Mouse (Mus musculus): ENCODE results near the gene Psmb5. TPM values are rescaled to one million over a fixed set of nuclear protein-coding genes. Genes with fewer than 3 reads are reported as not detected.
"Not testable (repeated sequence)": the region's sequence is repeated elsewhere in the genome, so short reads cannot be mapped to it uniquely, and the experiment has no call there.

The Psmb5 gene
- polyA plus RNA-seq, 1 experiment from 2014 or later, result 343 TPM

DNA sequence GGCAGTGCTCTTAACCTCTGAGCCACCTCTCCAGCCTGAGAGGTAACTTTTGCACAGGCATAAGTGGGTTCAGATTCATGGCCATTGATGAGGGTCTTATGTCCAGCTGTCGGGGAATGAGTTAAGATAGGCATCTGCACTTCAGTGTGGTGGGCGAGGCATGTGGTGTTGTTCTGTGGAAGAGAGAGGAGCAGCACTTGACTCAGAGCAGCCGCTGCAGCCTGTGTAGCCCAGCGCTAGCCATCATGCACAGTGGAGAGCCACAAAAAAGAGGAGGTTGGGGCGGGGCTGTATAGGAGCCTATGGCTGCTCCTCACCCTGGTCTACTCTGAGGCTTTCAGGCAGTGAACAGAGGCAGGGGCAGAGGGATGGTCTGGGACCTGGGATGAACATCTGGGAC is 10.3 kb upstream of the Psmb5 start:
- WGBS, result 74% methylated on average over 5 of the region's 5 CpGs
- Histone ChIP-seq H3K9me3 (no peaks in the 10 kb centered on the region), H3K4me3 (no peak overlapping the region), H3K27me3 (no peaks in the 10 kb centered on the region), H3K36me3 (peaks cover 20% of the 10 kb centered on the region), H3K4me2 (no peak overlapping the region), H3K9ac (peak overlapping the region; percentile 10; the same call in 1 of the 2 replicates), H3K27ac (no peak overlapping the region), H3K4me1 (no peaks in the 10 kb centered on the region)
- no peak for ATAC-seq (ENCODE audit: insufficient number of reproducible peaks, low FRiP score, low TSS enrichment, low read depth)

DNA sequence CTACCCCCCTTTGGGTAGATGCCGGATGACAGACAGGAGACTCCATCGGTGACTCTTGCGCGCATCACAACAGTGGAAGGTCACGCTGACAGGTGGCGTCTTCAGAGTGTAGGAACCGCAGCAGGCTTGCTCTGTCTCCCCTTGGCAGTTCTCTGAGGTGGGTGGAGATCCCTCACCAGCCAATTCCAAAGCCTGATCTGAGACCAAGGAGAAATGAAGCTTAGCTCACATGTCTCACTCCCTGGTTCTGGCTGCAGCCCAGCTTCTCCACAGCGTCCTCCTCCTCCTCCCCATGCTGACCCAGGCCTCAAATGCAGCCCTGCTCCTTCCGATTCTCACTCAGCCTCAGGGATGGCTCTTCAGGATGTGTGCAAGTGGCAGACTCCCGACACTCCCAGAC is 7.2 kb upstream of the Psmb5 start:
- no peaks in the 10 kb centered on the region for H3K4me1 ChIP-seq
- no peak for ATAC-seq (ENCODE audit: insufficient number of reproducible peaks, low FRiP score, low TSS enrichment, low read depth)

GRCm38 (mm10) chr14:54623334-54623733 is 5.5 kb upstream of the Psmb5 start:
- H3K27me3 ChIP-seq, result no peaks in the 10 kb centered on the region
- 77% methylated on average over 6 of the region's 6 CpGs for WGBS

More for the DNA sequence above, 7.2 kb upstream of the Psmb5 start:
- Histone ChIP-seq H3K36me3 (no peaks in the 10 kb centered on the region), H3K4me3 (no peak overlapping the region), H3K9ac (0 out of 2 replicates have a peak overlapping the region, but pooled peaks have one; percentile 4), H3K4me2 (no peak overlapping the region), H3K9me3 (no peaks in the 10 kb centered on the region), H3K27me3 (no peaks in the 10 kb centered on the region), H3K27ac (no peak overlapping the region)
- WGBS, result 75% methylated on average over 10 of the region's 10 CpGs

GRCm38 (mm10) chr14:54621133-54621532 is 3.3 kb upstream of the Psmb5 start, which contains the start of gene Psmb11:
Gene Psmb11 (plus strand): TSS chr14:54621433.
- no peak for ATAC-seq (ENCODE audit: insufficient number of reproducible peaks, low FRiP score, low TSS enrichment, low read depth)
- Histone ChIP-seq H3K4me2 (no peak within 1 kb of the TSS), H3K9me3 (no peaks in the 10 kb centered on the region), H3K4me1 (peaks cover 10% of the 10 kb centered on the region; the same call in 1 of the 2 replicates), H3K27me3 (no peaks in the 10 kb centered on the region), H3K9ac (no peak within 1 kb of the TSS), H3K27ac (no peak within 1 kb of the TSS), H3K36me3 (peaks cover 2% of the 10 kb centered on the region), H3K4me3 (no peak within 1 kb of the TSS)
- 87% methylated on average over 1 of the region's 1 CpGs for WGBS

More at GRCm38 (mm10) chr14:54623334-54623733, 5.5 kb upstream of the Psmb5 start:
- Histone ChIP-seq H3K9ac (no peak overlapping the region), H3K4me2 (no peak overlapping the region), H3K36me3 (no peaks in the 10 kb centered on the region), H3K27ac (no peak overlapping the region), H3K4me3 (no peak overlapping the region), H3K9me3 (no peaks in the 10 kb centered on the region), H3K4me1 (no peaks in the 10 kb centered on the region)
- ATAC-seq (ENCODE audit: insufficient number of reproducible peaks, low FRiP score, low TSS enrichment, low read depth), result no peak

DNA sequence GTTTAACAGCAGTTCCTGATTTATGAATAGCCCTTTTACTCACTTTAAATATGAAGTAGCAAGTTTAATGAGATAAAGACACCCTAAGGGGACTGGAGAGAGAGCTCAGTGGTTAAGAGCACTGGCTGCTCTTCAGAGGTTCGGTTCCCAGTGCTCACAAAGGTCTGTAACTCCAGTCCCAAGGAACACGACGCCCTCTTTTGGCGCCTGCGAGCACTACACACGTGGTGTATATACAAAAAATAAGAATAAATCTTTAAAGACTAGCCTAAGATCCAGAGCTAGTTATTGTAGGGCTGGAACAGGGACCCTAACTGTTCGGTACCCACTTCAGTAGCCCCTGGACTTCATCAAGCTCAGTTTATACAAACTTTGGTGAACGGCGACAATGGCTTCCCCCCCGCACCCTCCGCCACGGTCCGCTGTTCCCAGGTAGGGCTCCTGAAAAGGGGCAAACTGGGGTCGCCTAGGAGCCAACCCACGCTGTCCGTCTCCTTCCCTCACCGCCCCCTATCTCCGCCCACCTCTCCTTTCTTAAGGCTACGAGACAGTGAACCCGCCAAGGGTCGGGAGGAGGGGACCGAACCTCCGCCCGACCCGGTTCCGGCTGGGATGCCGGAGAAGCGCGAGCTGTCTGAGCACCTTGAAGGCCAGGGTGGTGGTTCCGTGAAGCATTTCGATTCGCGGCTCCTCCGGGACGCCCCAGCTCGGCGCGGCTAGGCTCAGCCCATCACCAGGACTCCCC is 498 bp downstream of the Psmb5 start:
- peak overlapping the region; percentile 64 for H3K4me2 ChIP-seq
- H3K9me3 ChIP-seq, result no peaks in the 10 kb centered on the region
- 2% methylated on average over 34 of the region's 38 CpGs for WGBS
- peaks cover 10% of the 10 kb centered on the region; the same call in 1 of the 2 replicates for H3K4me1 ChIP-seq
- peak overlapping the region; percentile 76 for H3K4me3 ChIP-seq
- H3K27me3 ChIP-seq, result no peaks in the 10 kb centered on the region
- peak overlapping the region; percentile 86 for H3K27ac ChIP-seq
- peaks cover 30% of the 10 kb centered on the region for H3K36me3 ChIP-seq
- peak; percentile 36; the same call in 1 of the 2 replicates for ATAC-seq (ENCODE audit: insufficient number of reproducible peaks, low FRiP score, low TSS enrichment, low read depth)
- H3K9ac ChIP-seq, result peak overlapping the region; percentile 68

DNA sequence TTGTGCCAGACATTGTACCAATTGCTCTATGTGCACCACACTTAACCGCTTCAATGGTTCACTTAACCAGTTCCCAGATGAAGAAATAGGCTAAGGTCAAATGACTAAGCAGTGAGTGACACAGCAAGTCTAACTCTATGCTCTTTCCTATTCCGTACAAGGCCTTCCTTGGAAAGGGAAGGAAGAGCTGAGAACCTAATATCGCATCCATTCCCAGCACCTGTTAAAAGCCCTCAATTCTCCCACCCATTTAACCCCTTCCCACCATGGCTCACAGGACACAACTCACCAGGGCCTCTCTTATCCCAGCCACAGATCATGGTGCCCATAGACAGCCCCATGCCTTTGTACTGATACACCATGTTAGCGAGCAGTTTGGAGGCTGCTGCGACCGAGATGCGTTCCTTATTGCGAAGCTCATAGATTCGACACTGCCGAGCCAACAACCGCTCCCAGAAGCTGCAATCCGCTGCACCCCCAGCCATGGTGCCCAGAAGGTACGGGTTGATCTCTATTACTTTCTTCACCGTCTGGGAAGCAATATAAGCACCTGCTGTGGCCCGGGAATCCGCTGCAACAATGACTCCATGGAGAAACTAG is 1.5 kb downstream of the Psmb5 start:
- WGBS, result 92% methylated on average over 16 of the region's 16 CpGs
- no peak overlapping the region for H3K4me2 ChIP-seq
- H3K4me3 ChIP-seq, result no peak overlapping the region
- H3K27ac ChIP-seq, result no peak overlapping the region
- peaks cover 10% of the 10 kb centered on the region; the same call in 1 of the 2 replicates for H3K4me1 ChIP-seq
- ATAC-seq (ENCODE audit: insufficient number of reproducible peaks, low FRiP score, low TSS enrichment, low read depth), result no peak
- peaks cover 38% of the 10 kb centered on the region for H3K36me3 ChIP-seq
- no peak overlapping the region for H3K9ac ChIP-seq
- no peaks in the 10 kb centered on the region for H3K9me3 ChIP-seq
- no peaks in the 10 kb centered on the region for H3K27me3 ChIP-seq

DNA sequence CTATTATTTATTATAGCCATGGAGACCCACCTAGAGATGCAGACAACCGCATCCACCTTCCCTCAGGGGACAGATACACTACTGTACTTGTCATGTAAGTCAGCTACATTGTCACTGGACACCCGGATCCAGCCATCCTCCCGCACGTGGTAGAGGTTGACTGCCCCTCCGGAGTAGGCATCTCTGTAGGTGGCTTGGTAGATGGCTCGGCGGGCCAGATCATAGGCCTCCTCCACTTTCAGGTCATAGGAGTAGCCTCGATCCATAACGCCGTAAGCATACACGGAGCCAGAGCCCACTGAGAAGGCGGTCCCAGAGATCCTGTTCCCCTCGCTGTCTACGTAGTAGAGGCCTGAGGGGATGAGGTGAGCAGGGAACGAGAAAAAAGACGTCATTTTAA is 3.7 kb downstream of the Psmb5 start:
- H3K9me3 ChIP-seq, result not testable (repeated sequence)

DNA sequence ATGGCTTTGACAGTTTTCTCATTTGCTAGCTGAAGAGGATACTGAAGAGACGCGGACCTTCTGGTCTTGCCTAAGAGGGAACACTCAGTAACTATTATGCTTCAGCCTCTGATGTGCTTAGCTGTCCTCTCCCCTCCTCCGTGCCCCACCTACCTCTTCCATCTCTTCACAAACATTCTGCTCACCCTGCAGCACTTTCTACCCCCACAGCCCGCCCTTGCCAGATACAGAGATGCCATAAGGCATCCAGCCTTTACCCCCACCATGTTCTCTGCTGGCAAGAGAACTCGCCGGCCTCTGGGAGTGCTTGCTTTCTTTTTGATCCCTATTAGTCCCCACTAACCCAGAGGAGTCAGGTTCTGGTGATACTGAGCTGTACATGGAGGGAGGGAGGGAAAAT is 7.2 kb downstream of the Psmb5 start:
- ATAC-seq (ENCODE audit: insufficient number of reproducible peaks, low FRiP score, low TSS enrichment, low read depth), result no peak
- Histone ChIP-seq H3K36me3 (peaks cover 30% of the 10 kb centered on the region), H3K4me2 (no peak overlapping the region)

More for the DNA sequence above, 3.7 kb downstream of the Psmb5 start:
- ATAC-seq (ENCODE audit: insufficient number of reproducible peaks, low FRiP score, low TSS enrichment, low read depth); H3K9ac ChIP-seq; H3K4me1 ChIP-seq; H3K27ac ChIP-seq; H3K4me3 ChIP-seq; H3K4me2 ChIP-seq; H3K27me3 ChIP-seq: not testable (repeated sequence)
- 90% methylated on average over 16 of the region's 16 CpGs for WGBS
- H3K36me3 ChIP-seq, result peaks cover 38% of the 10 kb centered on the region

GRCm38 (mm10) chr14:54609962-54610361 is 7.9 kb downstream of the Psmb5 start:
- Histone ChIP-seq H3K4me3 (no peak overlapping the region), H3K9me3 (no peaks in the 10 kb centered on the region), H3K36me3 (peaks cover 24% of the 10 kb centered on the region), H3K4me1 (peaks cover 6% of the 10 kb centered on the region; the same call in 1 of the 2 replicates), H3K9ac (no peak overlapping the region), H3K4me2 (no peak overlapping the region), H3K27me3 (no peaks in the 10 kb centered on the region), H3K27ac (no peak overlapping the region)
- ATAC-seq (ENCODE audit: insufficient number of reproducible peaks, low FRiP score, low TSS enrichment, low read depth), result no peak
- 82% methylated on average over 4 of the region's 4 CpGs for WGBS

More for the DNA sequence above, 7.2 kb downstream of the Psmb5 start:
- no peak overlapping the region for H3K9ac ChIP-seq
- H3K4me3 ChIP-seq, result no peak overlapping the region
- H3K27ac ChIP-seq, result no peak overlapping the region
- no peaks in the 10 kb centered on the region for H3K9me3 ChIP-seq
- WGBS, result 73% methylated on average over 6 of the region's 6 CpGs
- 0 out of 2 replicates have a peak, but pooled peaks cover 3% of the 10 kb centered on the region for H3K4me1 ChIP-seq
- no peaks in the 10 kb centered on the region for H3K27me3 ChIP-seq

GRCm38 (mm10) chr14:54609245-54609644 is 8.6 kb downstream of the Psmb5 start:
- no peak overlapping the region for H3K9ac ChIP-seq
- no peaks in the 10 kb centered on the region for H3K27me3 ChIP-seq
- H3K4me1 ChIP-seq, result peaks cover 9% of the 10 kb centered on the region
- 61% methylated on average over 4 of the region's 4 CpGs for WGBS
- H3K9me3 ChIP-seq, result no peaks in the 10 kb centered on the region
- H3K4me2 ChIP-seq, result no peak overlapping the region
- H3K36me3 ChIP-seq, result peaks cover 20% of the 10 kb centered on the region
- H3K27ac ChIP-seq, result no peak overlapping the region
- no peak overlapping the region for H3K4me3 ChIP-seq
- ATAC-seq (ENCODE audit: insufficient number of reproducible peaks, low FRiP score, low TSS enrichment, low read depth), result no peak

DNA sequence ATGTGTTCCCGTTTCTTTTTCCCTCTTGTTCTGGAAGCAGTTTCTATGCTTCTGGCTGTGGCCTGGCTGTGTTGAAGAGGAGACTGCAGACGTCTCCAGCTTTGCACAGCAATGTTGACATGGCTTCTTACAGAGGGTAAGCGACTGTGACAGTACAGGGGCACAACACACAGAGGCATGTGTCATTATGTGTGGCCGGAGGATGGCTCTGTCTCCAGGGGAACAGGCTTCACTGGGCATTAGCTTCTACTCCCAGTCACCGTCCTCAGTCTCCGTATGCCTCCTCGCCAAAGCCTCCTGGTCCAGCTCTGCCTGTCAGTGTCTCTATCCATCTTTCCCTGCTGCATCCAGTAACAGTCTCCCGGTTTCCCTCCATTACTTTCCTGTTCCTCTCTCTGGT is 10.6 kb downstream of the Psmb5 start:
- H3K4me3 ChIP-seq, result no peak overlapping the region
- no peak for ATAC-seq (ENCODE audit: insufficient number of reproducible peaks, low FRiP score, low TSS enrichment, low read depth)
- 63% methylated on average over 8 of the region's 8 CpGs for WGBS

DNA sequence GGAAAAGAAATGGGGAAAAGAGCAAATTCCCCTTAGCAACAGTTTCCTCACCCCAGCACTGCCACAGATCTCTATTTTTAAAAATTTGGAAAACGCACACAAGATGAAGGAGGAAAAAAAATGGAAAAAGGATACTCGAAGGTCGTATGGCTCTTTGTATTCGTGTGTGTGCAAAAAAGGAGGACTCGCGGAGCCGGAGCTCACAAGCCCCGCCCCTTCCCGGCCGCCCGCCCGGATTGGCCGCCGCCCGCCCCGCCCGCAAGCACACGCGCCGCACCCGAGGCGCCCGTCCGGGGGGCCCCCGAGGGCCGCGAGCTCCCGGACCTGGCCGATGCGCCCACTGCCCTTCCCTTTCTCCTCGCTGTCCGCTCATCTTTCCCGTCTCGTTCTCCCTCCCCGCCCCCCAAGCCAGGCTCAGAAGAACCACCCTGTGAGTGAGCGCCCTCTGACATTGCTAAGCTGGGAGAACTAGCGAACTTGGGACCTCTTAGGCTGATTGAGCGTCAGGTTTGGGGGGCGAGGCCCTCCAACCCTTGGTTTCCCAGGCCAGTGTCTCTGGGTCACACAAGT is 12.0 kb downstream of the Psmb5 start, which contains the start of gene 4931414P19Rik:
Gene 4931414P19Rik (minus strand): TSS at position 242 of the 570 bp plus-strand sequence.
- H3K27me3 ChIP-seq, result no peaks in the 10 kb centered on the region
- peak within 1 kb of the TSS; percentile 56 for H3K4me3 ChIP-seq
- 0 out of 2 replicates have a peak within 1 kb of the TSS, but pooled peaks have one; percentile 28 for H3K9ac ChIP-seq
- H3K4me2 ChIP-seq, result peak within 1 kb of the TSS; percentile 62
- WGBS, result 2% methylated on average over 34 of the region's 39 CpGs
- H3K36me3 ChIP-seq, result no peaks in the 10 kb centered on the region
- peak; percentile 46; the same call in 1 of the 2 replicates for ATAC-seq (ENCODE audit: insufficient number of reproducible peaks, low FRiP score, low TSS enrichment, low read depth)
- H3K27ac ChIP-seq, result peak within 1 kb of the TSS; percentile 84
- H3K4me1 ChIP-seq, result peaks cover 21% of the 10 kb centered on the region
- no peaks in the 10 kb centered on the region for H3K9me3 ChIP-seq

More for the DNA sequence above, 10.6 kb downstream of the Psmb5 start:
- no peak overlapping the region for H3K27ac ChIP-seq
- no peak overlapping the region for H3K4me2 ChIP-seq
- H3K36me3 ChIP-seq, result peaks cover 7% of the 10 kb centered on the region
- H3K9me3 ChIP-seq, result no peaks in the 10 kb centered on the region
- no peaks in the 10 kb centered on the region for H3K27me3 ChIP-seq
- peaks cover 21% of the 10 kb centered on the region for H3K4me1 ChIP-seq
- no peak overlapping the region for H3K9ac ChIP-seq

Data from limb, embryonic 15.5 days (tissue).